Mouse (Mus musculus) retina, adult 2 months (tissue): ENCODE results near the gene Efna3.

Experiments used
- DNase-seq: peaks from one replicate; pipeline ENCODE4 v3.0.0-alpha.2; 2012; ENCODE audit warnings: low read depth, low spot score

The Efna3 gene

GRCm38 (mm10) chr3:89284261-89284660 is 38.5 kb downstream of the Efna3 start:
- no peak for DNase-seq

- no peak for DNase-seq
Observed at GRCm38 (mm10) chr3:89282291-89282643, 40.5 kb downstream of the Efna3 start.

GRCm38 (mm10) chr3:89281579-89282290 is 41.0 kb downstream of the Efna3 start:
- peak; percentile 50 for DNase-seq

GRCm38 (mm10) chr3:89280606-89281511 is 41.9 kb downstream of the Efna3 start, which contains the start of gene Efna1:
Efna1 (minus strand) TSS chr3:89281142.
- no peak for DNase-seq

- no peak for DNase-seq
Observed at GRCm38 (mm10) chr3:89280050-89280605, 42.6 kb downstream of the Efna3 start.

- peak; percentile 28 for DNase-seq
Observed at GRCm38 (mm10) chr3:89279153-89279890, 43.4 kb downstream of the Efna3 start.

GRCm38 (mm10) chr3:89278643-89279042 is 44.1 kb downstream of the Efna3 start:
- DNase-seq = no peak

GRCm38 (mm10) chr3:89278107-89278506 is 44.7 kb downstream of the Efna3 start:
- no peak for DNase-seq

- DNase-seq = no peak
Observed at GRCm38 (mm10) chr3:89277281-89278021, 45.3 kb downstream of the Efna3 start.

- no peak for DNase-seq
Observed at GRCm38 (mm10) chr3:89276061-89276460, 46.7 kb downstream of the Efna3 start.

- DNase-seq = no peak
Observed at GRCm38 (mm10) chr3:89271760-89272159, 51.0 kb downstream of the Efna3 start.

- no peak for DNase-seq
Observed at GRCm38 (mm10) chr3:89270891-89271290, 51.9 kb downstream of the Efna3 start.

GRCm38 (mm10) chr3:89270051-89270755 is 52.6 kb downstream of the Efna3 start, which contains the start of gene Slc50a1:
Slc50a1 (minus strand) TSS chr3:89270570.
- DNase-seq = no peak

- no peak for DNase-seq
Observed at GRCm38 (mm10) chr3:89268916-89269315, 53.8 kb downstream of the Efna3 start.

GRCm38 (mm10) chr3:89266439-89266893 is 56.3 kb downstream of the Efna3 start:
- DNase-seq = peak; percentile 68
